Mouse (Mus musculus) lung, adult 2 months (tissue): ENCODE measurements at regions not wholly inside any gene's neighbourhood (a gene's known extent, or its start where the extent isn't known, plus 50 kb on each side); places are given as distances from the start of the nearest gene placed in this dataset.

Experiments used
- DNase-seq: peaks from one replicate; pipeline ENCODE4 v3.0.0; 2022
- H3K4me1 ChIP-seq: fragments of 200-500 bp; 2 replicates; pipeline ENCODE4 v1.6.1; 2011; ENCODE audit warnings: low read length; ENCODE audit not compliant: control insufficient read depth, insufficient read depth
- H3K4me3 ChIP-seq: fragments of 200-500 bp; replicated peaks from 2 replicates; pipeline ENCODE3; 2011; ENCODE audit warnings: low read depth, mild to moderate bottlenecking, control low read depth, low read length; ENCODE audit errors: extremely low read depth
- CTCF ChIP-seq: fragments of 200-500 bp; IDR thresholded peaks from 2 replicates; pipeline ENCODE4 v1.5.1; 2011; ENCODE audit warnings: mild to moderate bottlenecking, low read length, control low read depth; ENCODE audit not compliant: insufficient read depth
- POLR2A ChIP-seq: fragments of 200-500 bp; IDR thresholded peaks from 2 replicates; pipeline ENCODE4 v1.6.1; 2011; ENCODE audit warnings: low read depth, mild to moderate bottlenecking, control low read depth, low read length, borderline replicate concordance; ENCODE audit errors: extremely low read depth
- WGBS: fragments of 180-500 bp; shearing (Covaris S2); methylation state at CpG from one replicate; pipeline ENCODE4 v1.1.7; 2018; 5-methylcytosine and 5-hydroxymethylcytosine counted together

DNA sequence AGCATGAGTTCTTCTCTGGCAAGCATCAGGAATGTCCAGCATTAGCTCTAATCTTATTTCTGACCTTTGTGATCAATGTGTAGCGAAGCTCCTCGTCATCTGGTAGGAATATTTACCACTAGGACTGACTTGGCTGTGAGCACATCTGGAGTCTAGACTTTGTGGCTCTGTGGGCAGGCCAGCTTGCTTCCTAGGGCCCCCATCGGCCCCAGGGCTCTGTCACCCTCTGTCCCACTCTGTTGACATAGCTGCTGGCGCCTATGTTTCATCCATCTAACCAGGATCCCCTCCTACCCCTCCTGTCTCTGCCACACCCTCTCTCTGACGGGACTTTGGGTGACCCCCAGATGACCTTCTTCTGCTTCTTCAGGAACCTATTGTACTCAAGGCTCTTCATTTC, 520.6 kb upstream of the Id2 start:
- H3K4me1 ChIP-seq, result 0 out of 2 replicates have a peak, but pooled peaks cover 2% of the 10 kb centered on the region
- TF ChIP-seq POLR2A (no peak), CTCF (no peak)
- no peak for DNase-seq
- 32% methylated on average over 5 of the region's 5 CpGs for WGBS
- no peak overlapping the region for H3K4me3 ChIP-seq

DNA sequence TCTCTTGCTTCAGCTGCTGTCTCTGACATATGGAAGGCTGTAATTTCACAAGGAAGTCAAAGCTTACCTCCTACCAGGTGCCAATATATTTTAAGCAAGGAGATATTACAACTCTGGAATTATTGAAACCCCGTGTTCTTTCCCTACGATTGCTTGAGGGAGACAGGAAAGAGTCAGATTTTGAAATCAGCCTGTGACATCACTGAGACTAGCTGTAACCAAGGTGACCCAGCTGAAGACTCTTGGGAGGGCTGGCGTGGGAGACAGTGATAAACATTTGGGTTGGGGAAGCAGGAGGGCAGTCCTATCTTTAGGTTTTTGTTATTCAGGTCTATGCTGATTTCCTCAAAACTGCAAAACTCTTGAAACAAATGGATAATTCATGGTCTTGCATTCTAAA, 518.4 kb upstream of the Id2 start:
- TF ChIP-seq POLR2A (no peak), CTCF (no peak)
- Histone ChIP-seq H3K4me3 (no peak overlapping the region), H3K4me1 (0 out of 2 replicates have a peak, but pooled peaks cover 2% of the 10 kb centered on the region)
- 63% methylated on average over 3 of the region's 3 CpGs for WGBS
- DNase-seq, result no peak

GRCm38 (mm10) chr12:25613473-25613872, 516.5 kb upstream of the Id2 start:
- no peak for TF ChIP-seq POLR2A
- no peak for TF ChIP-seq CTCF
- DNase-seq, result no peak
- 0 out of 2 replicates have a peak, but pooled peaks cover 2% of the 10 kb centered on the region for H3K4me1 ChIP-seq
- no peak overlapping the region for H3K4me3 ChIP-seq

GRCm38 (mm10) chr12:25609045-25609444, 512.1 kb upstream of the Id2 start:
- H3K4me3 ChIP-seq, result no peak overlapping the region
- no peaks in the 10 kb centered on the region for H3K4me1 ChIP-seq
- no peak for DNase-seq
- whole genome bisulfite sequencing, result 61% methylated on average over 2 of the region's 2 CpGs
- TF ChIP-seq POLR2A (no peak), CTCF (no peak)

- no peaks in the 10 kb centered on the region for H3K4me1 ChIP-seq
- 74% methylated on average over 3 of the region's 3 CpGs for WGBS
- no peak overlapping the region for H3K4me3 ChIP-seq
- no peak for DNase-seq
- TF ChIP-seq POLR2A (no peak), CTCF (no peak)
Measured at GRCm38 (mm10) chr12:25605396-25605795, 508.5 kb upstream of the Id2 start.

DNA sequence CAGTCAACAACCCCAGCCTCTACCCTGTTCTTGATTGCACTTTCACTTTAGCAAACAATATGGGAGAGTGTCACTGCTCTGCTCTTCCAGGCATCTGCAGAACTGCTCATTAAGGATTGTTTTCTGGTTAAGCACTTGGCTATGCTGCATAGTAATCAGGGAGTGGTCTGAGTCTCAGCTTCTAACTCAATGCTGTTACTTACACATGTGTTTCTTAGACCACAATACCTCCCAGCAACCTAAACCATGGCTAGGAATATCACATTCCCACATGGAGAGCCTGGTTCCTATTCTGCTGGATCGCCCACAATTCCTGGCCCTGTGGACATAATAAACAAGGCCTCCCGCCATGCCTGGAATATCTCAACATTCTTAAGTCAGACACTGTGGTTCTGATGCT, 493.3 kb upstream of the Id2 start:
- TF ChIP-seq CTCF, result no peak
- no peak for TF ChIP-seq POLR2A
- DNase-seq, result no peak
- Histone ChIP-seq H3K4me1 (no peaks in the 10 kb centered on the region), H3K4me3 (no peak overlapping the region)
- WGBS, result 98% methylated on average over 2 of the region's 2 CpGs

DNA sequence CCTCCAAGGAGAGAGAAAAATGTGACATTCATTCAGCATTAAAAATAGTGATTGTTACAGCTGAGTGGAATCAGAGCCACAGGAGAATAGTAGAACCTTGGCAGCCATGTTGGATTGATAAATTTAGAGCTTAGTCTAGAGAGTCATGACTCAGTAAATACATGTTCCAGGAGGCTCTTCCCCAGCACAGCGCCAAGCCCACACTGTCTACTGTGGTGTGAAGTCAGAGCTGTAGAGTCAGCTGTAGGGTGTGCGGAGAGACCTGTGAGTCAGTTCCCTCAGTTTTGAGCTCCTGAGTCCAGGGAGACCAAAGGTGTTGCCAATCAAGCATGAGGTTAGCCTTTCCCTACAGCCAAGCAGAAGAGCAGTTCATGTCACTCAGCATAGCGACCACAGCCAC, 488.8 kb upstream of the Id2 start:
- no peak for TF ChIP-seq POLR2A
- TF ChIP-seq CTCF, result no peak
- Histone ChIP-seq H3K4me3 (no peak overlapping the region), H3K4me1 (no peaks in the 10 kb centered on the region)
- 88% methylated on average over 3 of the region's 3 CpGs for WGBS
- DNase-seq, result no peak

GRCm38 (mm10) chr12:25579407-25579806, 482.5 kb upstream of the Id2 start:
- DNase-seq, result no peak
- Histone ChIP-seq H3K4me1 (no peaks in the 10 kb centered on the region), H3K4me3 (no peak overlapping the region)
- TF ChIP-seq POLR2A, result no peak
- TF ChIP-seq CTCF, result no peak
- 58% methylated on average over 8 of the region's 8 CpGs for WGBS

GRCm38 (mm10) chr12:25565131-25565530, 468.2 kb upstream of the Id2 start:
- H3K4me1 ChIP-seq, result no peaks in the 10 kb centered on the region
- no peak overlapping the region for H3K4me3 ChIP-seq
- no peak for DNase-seq
- 91% methylated on average over 2 of the region's 2 CpGs for WGBS
- TF ChIP-seq CTCF (no peak), POLR2A (no peak)

GRCm38 (mm10) chr12:25559601-25560000, 462.7 kb upstream of the Id2 start:
- DNase-seq, result no peak
- Histone ChIP-seq H3K4me1 (no peaks in the 10 kb centered on the region), H3K4me3 (no peak overlapping the region)
- TF ChIP-seq CTCF (no peak), POLR2A (no peak)

DNA sequence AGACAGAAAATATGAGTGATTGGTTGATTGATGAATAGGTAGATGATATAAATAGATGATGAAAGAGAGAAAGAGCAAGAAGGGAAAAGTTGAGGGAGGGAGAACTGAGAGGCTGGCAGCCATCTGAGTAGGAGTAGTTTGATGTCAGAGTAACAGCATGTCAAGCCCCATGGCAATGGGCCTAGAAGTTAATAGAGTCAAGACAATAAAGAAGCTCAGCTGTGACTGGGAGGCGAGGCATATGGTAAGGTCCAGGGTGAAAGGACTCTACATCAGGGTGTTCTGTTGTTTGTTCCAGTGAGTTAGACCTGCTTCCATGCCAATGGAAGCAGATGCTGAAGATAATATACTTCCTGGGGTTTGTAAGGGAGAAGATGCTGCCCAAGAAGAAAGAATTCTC, 456.7 kb upstream of the Id2 start:
- H3K4me1 ChIP-seq, result no peaks in the 10 kb centered on the region
- no peak for DNase-seq
- WGBS, result 69% methylated on average over 1 of the region's 1 CpGs
- no peak overlapping the region for H3K4me3 ChIP-seq
- TF ChIP-seq CTCF, result no peak
- TF ChIP-seq POLR2A, result no peak

GRCm38 (mm10) chr12:25549735-25550134, 452.8 kb upstream of the Id2 start:
- TF ChIP-seq POLR2A (no peak), CTCF (no peak)
- H3K4me1 ChIP-seq, result no peaks in the 10 kb centered on the region
- no peak overlapping the region for H3K4me3 ChIP-seq
- DNase-seq, result no peak
- WGBS, result 73% methylated on average over 3 of the region's 3 CpGs
